Mouse (Mus musculus): ENCODE results near the gene Ntn1. TPM values are rescaled to one million over a fixed set of nuclear protein-coding genes. Genes with fewer than 3 reads are reported as not detected.

Ntn1 gene
- polyA plus RNA-seq, 1 experiment from 2014 or later, result 12.5 TPM

DNA sequence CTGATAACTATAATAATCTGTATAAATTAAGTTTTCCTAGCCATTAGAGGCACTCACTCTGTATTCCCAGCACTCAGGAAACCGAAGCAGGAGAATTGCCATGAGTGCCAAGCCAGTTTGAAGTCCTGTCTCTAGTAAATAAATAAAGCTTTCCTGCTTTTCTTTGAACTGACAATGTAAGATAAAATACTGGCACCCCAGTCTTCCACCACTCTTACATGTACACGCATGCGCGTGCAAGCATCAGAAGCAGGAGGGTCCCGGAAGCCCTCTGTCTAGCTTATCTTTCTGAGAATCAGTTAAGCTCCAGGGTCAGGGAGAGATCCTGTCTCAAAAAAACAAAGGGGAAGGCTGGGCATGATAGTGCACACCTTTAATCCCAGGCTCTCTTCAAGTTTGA, 54.5 kb downstream of the Ntn1 start:
- H3K4me1 ChIP-seq, result peaks cover 15% of the 10 kb centered on the region
- H3K9me3 ChIP-seq (replicated peaks), result no peaks in the 10 kb centered on the region
- H3K36me3 ChIP-seq, result no peaks in the 10 kb centered on the region
- 89% methylated on average over 5 of the region's 5 CpGs for WGBS
- no peak overlapping the region for H3K27ac ChIP-seq (replicated peaks)
- H3K4me3 ChIP-seq (replicated peaks), result no peak overlapping the region
- H3K27me3 ChIP-seq, result no peaks in the 10 kb centered on the region
- no peak overlapping the region for H3K9ac ChIP-seq
- H3K4me2 ChIP-seq (replicated peaks), result no peak overlapping the region
- no peak for ATAC-seq (ENCODE audit: insufficient number of reproducible peaks, low FRiP score, low TSS enrichment, low read depth)

DNA sequence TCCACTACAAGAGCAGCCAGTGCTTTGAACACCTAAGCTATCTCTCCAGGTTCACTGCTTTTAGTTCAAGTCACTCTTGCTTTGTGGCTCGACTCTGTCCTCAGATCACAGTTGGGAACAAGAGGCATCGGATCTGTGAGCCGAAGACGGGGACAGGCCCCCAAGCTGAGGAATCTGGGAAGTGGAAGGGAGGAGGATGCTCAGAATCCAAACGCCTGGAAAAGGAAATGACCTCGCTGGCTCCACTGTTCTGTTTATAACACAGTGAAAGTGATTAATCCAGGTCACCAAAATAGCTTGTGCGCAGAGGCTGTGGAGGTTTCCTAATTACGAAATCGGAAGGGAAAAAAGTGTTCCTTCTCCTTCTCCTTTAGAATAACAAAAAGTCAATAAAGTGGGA, 56.4 kb downstream of the Ntn1 start:
- no peak overlapping the region for H3K27ac ChIP-seq (replicated peaks)
- WGBS, result 62% methylated on average over 9 of the region's 9 CpGs
- no peak overlapping the region for H3K9ac ChIP-seq
- H3K27me3 ChIP-seq, result no peaks in the 10 kb centered on the region
- no peaks in the 10 kb centered on the region for H3K9me3 ChIP-seq (replicated peaks)
- no peaks in the 10 kb centered on the region for H3K36me3 ChIP-seq
- no peak overlapping the region for H3K4me3 ChIP-seq (replicated peaks)
- H3K4me2 ChIP-seq (replicated peaks), result no peak overlapping the region
- peaks cover 23% of the 10 kb centered on the region for H3K4me1 ChIP-seq
- ATAC-seq (ENCODE audit: insufficient number of reproducible peaks, low FRiP score, low TSS enrichment, low read depth), result no peak

DNA sequence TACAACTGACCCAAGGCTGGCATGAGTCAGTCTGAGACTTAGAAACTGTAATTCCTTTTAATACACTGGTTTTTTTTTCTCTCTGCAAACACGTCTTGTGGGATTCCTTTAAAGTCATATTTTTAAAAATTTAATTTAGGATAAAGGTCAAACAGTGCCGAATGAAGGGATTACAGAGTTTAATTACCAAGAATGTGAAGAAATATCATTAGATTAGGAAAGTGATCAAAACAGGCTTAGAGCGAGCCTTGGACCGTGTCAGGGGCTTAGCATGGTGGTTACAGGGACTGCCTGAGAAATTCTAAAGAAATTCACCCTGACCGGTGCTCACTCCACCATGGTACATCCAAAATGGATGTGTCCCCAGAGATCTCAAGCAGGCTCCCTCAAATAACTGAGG, 57.9 kb downstream of the Ntn1 start:
- Histone ChIP-seq H3K4me1 (peaks cover 23% of the 10 kb centered on the region), H3K27me3 (no peaks in the 10 kb centered on the region), H3K36me3 (no peaks in the 10 kb centered on the region), H3K4me2 (replicated peaks) (no peak overlapping the region), H3K4me3 (replicated peaks) (no peak overlapping the region), H3K27ac (replicated peaks) (no peak overlapping the region), H3K9me3 (replicated peaks) (no peaks in the 10 kb centered on the region), H3K9ac (no peak overlapping the region)
- no peak for ATAC-seq (ENCODE audit: insufficient number of reproducible peaks, low FRiP score, low TSS enrichment, low read depth)
- WGBS, result 78% methylated on average over 5 of the region's 5 CpGs

DNA sequence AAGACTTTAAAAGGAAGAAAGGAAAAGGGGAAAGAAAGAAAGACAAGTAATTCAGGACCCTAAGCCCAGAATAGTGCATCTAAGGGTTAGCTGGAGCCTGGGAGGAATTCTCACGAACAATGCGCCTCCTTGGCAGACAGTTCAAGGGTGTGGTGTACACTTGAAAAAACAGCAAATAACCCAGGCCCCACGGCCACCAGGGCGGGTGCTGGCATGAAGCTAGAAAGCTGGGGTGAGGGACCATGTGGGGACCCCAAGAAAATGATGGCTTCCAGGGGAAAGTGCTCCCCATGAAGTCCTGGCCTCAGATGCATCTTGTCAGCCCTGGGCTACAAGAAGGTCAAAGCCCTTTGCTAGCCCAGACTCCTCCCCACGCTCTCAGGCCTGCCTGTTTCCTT, 58.6 kb downstream of the Ntn1 start:
- Histone ChIP-seq H3K36me3 (no peaks in the 10 kb centered on the region), H3K4me1 (peaks cover 23% of the 10 kb centered on the region), H3K9me3 (replicated peaks) (no peaks in the 10 kb centered on the region), H3K4me3 (replicated peaks) (no peak overlapping the region), H3K27ac (replicated peaks) (0 out of 2 replicates have a peak overlapping the region, but pooled peaks have one; percentile 28), H3K4me2 (replicated peaks) (no peak overlapping the region), H3K27me3 (no peaks in the 10 kb centered on the region), H3K9ac (no peak overlapping the region)
- no peak for ATAC-seq (ENCODE audit: insufficient number of reproducible peaks, low FRiP score, low TSS enrichment, low read depth)
- WGBS, result 50% methylated on average over 5 of the region's 5 CpGs

- Histone ChIP-seq H3K9ac (no peak overlapping the region), H3K4me3 (replicated peaks) (no peak overlapping the region), H3K27me3 (no peaks in the 10 kb centered on the region), H3K27ac (replicated peaks) (0 out of 2 replicates have a peak overlapping the region, but pooled peaks have one; percentile 12), H3K4me2 (replicated peaks) (no peak overlapping the region), H3K36me3 (no peaks in the 10 kb centered on the region), H3K9me3 (replicated peaks) (no peaks in the 10 kb centered on the region), H3K4me1 (peaks cover 23% of the 10 kb centered on the region)
- ATAC-seq (ENCODE audit: insufficient number of reproducible peaks, low FRiP score, low TSS enrichment, low read depth), result peak; percentile 49; the same call in 1 of the 2 replicates
- 56% methylated on average over 13 of the region's 13 CpGs for WGBS
Measured at GRCm38 (mm10) chr11:68341111-68342002, 59.3 kb downstream of the Ntn1 start.

DNA sequence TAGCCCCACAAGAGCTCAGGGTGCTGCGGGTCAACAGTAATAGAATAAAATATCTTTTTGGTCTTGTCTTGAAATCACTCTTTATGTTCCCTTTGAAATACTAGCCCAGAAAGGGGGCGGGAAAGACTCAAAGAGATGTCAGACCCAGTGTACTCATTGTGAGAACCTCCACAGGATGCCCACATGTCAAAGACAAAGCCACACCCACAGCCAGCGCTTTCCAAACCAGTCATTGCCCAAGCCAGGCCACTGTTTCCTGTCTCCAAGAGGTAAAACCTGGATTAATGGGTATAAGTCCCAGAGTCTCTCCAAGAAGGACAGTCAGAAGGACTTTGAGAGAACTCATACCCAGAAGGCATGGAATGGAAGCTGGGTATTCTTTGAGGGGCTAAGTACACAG, 60.3 kb downstream of the Ntn1 start:
- Histone ChIP-seq H3K4me3 (replicated peaks) (no peak overlapping the region), H3K4me1 (peaks cover 23% of the 10 kb centered on the region), H3K27me3 (no peaks in the 10 kb centered on the region), H3K36me3 (no peaks in the 10 kb centered on the region), H3K4me2 (replicated peaks) (no peak overlapping the region), H3K27ac (replicated peaks) (no peak overlapping the region), H3K9me3 (replicated peaks) (no peaks in the 10 kb centered on the region), H3K9ac (no peak overlapping the region)
- WGBS, result 85% methylated on average over 3 of the region's 3 CpGs
- no peak for ATAC-seq (ENCODE audit: insufficient number of reproducible peaks, low FRiP score, low TSS enrichment, low read depth)

DNA sequence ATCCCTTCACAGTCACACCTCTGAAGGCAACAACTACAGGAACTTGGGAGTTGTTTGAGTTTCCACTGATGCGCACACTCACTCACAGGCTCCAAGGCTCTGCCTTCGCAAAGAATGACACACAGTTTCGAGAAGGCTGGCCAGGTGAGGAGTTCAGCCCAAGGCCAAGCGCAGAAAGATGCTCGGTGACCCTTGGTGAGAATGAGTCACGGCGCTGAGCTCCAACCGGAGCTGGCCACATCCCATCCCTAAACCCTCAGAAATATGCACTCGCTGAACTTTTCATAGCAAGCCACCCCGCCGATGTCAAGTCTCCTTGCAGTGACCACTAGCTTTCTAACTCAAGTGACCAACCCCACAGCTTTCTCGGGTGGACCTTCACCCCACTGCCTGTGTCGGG, 60.8 kb downstream of the Ntn1 start:
- Histone ChIP-seq H3K4me1 (peaks cover 23% of the 10 kb centered on the region), H3K27ac (replicated peaks) (no peak overlapping the region), H3K27me3 (no peaks in the 10 kb centered on the region), H3K4me2 (replicated peaks) (no peak overlapping the region), H3K4me3 (replicated peaks) (no peak overlapping the region), H3K9ac (no peak overlapping the region), H3K9me3 (replicated peaks) (no peaks in the 10 kb centered on the region), H3K36me3 (no peaks in the 10 kb centered on the region)
- 94% methylated on average over 13 of the region's 13 CpGs for WGBS
- ATAC-seq (ENCODE audit: insufficient number of reproducible peaks, low FRiP score, low TSS enrichment, low read depth), result no peak

DNA sequence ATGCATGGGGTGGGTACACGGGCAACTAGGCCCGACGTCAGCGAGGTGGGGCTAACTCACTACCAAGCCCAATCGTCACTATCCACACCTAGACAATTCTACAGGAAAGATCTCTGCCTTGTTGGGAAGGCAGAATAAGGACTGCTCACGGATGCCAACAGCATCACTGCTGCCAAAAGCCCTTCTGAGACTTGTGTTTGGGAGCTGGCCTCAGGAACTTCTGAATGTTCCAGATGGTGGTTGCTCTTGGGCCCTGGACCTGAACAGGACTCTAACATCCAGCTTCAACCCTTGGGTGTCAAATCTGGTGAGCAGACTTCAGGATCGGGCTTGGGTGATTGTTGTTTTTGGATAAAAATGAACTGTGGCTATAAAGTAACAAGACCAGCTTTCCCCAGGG, 61.3 kb downstream of the Ntn1 start:
- Histone ChIP-seq H3K27ac (replicated peaks) (no peak overlapping the region), H3K4me1 (peaks cover 23% of the 10 kb centered on the region), H3K4me2 (replicated peaks) (no peak overlapping the region), H3K4me3 (replicated peaks) (no peak overlapping the region), H3K9me3 (replicated peaks) (no peaks in the 10 kb centered on the region), H3K27me3 (no peaks in the 10 kb centered on the region), H3K36me3 (no peaks in the 10 kb centered on the region), H3K9ac (no peak overlapping the region)
- 93% methylated on average over 7 of the region's 7 CpGs for WGBS
- ATAC-seq (ENCODE audit: insufficient number of reproducible peaks, low FRiP score, low TSS enrichment, low read depth), result no peak

- no peak overlapping the region for H3K4me2 ChIP-seq (replicated peaks)
- H3K27me3 ChIP-seq, result no peaks in the 10 kb centered on the region
- H3K9me3 ChIP-seq (replicated peaks), result no peaks in the 10 kb centered on the region
- no peaks in the 10 kb centered on the region for H3K36me3 ChIP-seq
- no peak overlapping the region for H3K9ac ChIP-seq
- H3K4me3 ChIP-seq (replicated peaks), result no peak overlapping the region
- no peak overlapping the region for H3K27ac ChIP-seq (replicated peaks)
- ATAC-seq (ENCODE audit: insufficient number of reproducible peaks, low FRiP score, low TSS enrichment, low read depth), result no peak
- WGBS, result 75% methylated on average over 13 of the region's 13 CpGs
- no peaks in the 10 kb centered on the region for H3K4me1 ChIP-seq
Measured at GRCm38 (mm10) chr11:68331676-68332265, 68.9 kb downstream of the Ntn1 start.

GRCm38 (mm10) chr11:68331117-68331437, 69.5 kb downstream of the Ntn1 start:
- H3K4me2 ChIP-seq (replicated peaks), result no peak overlapping the region
- no peak for ATAC-seq (ENCODE audit: insufficient number of reproducible peaks, low FRiP score, low TSS enrichment, low read depth)

GRCm38 (mm10) chr11:68330398-68331116, 70.1 kb downstream of the Ntn1 start:
- no peaks in the 10 kb centered on the region for H3K4me1 ChIP-seq
- no peak overlapping the region for H3K9ac ChIP-seq
- no peaks in the 10 kb centered on the region for H3K9me3 ChIP-seq (replicated peaks)
- H3K36me3 ChIP-seq, result no peaks in the 10 kb centered on the region
- no peak for ATAC-seq (ENCODE audit: insufficient number of reproducible peaks, low FRiP score, low TSS enrichment, low read depth)
- 63% methylated on average over 10 of the region's 10 CpGs for WGBS
- H3K4me2 ChIP-seq (replicated peaks), result no peak overlapping the region
- H3K27me3 ChIP-seq, result no peaks in the 10 kb centered on the region
- no peak overlapping the region for H3K27ac ChIP-seq (replicated peaks)
- no peak overlapping the region for H3K4me3 ChIP-seq (replicated peaks)

More at GRCm38 (mm10) chr11:68331117-68331437, 69.5 kb downstream of the Ntn1 start:
- H3K27me3 ChIP-seq, result no peaks in the 10 kb centered on the region
- no peaks in the 10 kb centered on the region for H3K9me3 ChIP-seq (replicated peaks)
- H3K4me1 ChIP-seq, result no peaks in the 10 kb centered on the region
- no peak overlapping the region for H3K27ac ChIP-seq (replicated peaks)
- H3K4me3 ChIP-seq (replicated peaks), result no peak overlapping the region
- H3K9ac ChIP-seq, result no peak overlapping the region
- 70% methylated on average over 6 of the region's 6 CpGs for whole genome bisulfite sequencing
- H3K36me3 ChIP-seq, result no peaks in the 10 kb centered on the region
